Mouse (Mus musculus) neutrophil, adult 5-6 weeks (primary cell): ENCODE measurements at regions not wholly inside any gene's neighbourhood (a gene's known extent, or its start where the extent isn't known, plus 50 kb on each side); places are given as distances from the start of the nearest gene placed in this dataset.

Experiments used
- ATAC-seq: fragments of 151-379, 151-347 bp; 2 replicates; pipeline ENCODE4 v1.8.0; 2017; ENCODE audit warnings: mild to moderate bottlenecking, moderate TSS enrichment; ENCODE audit not compliant: insufficient number of reproducible peaks, poor library complexity, low FRiP score, severe bottlenecking; ENCODE audit errors: extremely low read depth

DNA sequence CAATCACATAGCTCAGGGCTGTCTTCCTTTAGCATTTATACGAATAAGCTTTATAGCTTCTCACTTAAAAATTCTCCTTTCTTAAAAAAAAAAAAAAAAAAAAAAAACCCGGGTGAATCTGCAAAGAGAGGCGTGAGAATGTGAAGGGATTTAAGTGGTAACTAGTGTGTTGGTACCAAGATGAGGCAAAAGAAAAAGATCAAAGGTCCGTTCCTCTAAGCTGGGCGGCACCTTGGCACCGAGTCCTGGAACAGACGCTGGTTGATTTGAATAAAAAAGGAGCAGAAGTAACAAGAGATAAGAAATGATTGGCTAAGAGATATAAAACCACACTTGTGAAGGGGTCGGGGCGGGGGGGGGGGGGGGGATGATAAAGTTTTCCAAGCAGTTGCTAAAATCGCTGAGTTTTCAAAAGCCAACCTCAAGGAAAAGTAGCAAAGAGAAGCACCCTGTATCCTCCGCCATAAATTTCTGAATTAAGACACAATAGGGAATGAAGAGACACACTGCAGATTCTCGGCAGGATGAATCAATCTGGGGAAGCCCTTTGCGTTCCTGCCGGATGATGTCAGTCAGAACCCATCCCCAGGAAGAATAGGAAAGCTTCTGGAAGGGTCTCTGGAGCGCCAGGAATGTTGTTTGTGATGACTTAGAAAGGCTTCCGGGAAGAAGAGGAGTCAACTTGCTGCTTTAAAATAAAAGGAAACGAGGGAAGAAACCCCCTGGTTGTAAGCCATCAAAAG is 107.7 kb upstream of the Ankrd1 start:
- no peak for ATAC-seq

DNA sequence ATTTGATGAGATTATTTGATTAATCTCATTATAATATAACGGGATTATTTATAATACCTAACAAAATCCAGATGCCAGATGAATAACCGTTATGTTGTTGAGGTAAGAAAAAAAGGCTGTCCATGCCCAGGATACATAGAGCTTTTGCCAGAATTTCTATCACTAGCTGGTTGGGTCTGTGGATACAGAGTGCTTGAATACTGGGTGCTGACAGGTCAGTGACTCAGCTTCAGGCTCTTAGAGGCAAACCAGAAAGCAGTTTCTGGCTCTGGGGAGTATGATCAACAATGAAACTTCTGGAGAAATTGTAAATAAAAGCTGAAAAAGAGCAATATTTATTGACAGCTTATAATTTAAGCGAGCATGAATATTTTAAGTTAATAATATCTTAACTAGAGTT is 109.4 kb upstream of the Ankrd1 start:
- ATAC-seq, result no peak

DNA sequence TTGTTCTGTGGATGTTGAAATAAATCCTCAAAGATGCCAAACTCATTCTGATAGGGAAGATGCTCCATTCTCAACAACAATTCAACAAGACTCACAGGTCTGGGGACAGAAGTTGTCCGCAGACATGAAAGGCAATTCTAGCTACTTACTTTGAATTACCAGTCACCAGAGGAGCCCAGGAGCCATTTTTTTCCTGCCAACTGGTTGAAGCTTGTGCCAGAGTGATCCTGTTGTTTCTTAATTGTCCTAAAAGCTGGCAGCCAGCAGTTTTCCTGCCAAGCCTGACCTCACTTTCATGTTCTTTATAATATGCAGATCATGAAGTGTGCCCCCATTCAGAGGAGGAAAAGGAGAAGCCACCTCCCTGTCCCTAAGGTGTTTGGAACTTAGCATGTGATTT is 110.0 kb upstream of the Ankrd1 start:
- ATAC-seq, result no peak

DNA sequence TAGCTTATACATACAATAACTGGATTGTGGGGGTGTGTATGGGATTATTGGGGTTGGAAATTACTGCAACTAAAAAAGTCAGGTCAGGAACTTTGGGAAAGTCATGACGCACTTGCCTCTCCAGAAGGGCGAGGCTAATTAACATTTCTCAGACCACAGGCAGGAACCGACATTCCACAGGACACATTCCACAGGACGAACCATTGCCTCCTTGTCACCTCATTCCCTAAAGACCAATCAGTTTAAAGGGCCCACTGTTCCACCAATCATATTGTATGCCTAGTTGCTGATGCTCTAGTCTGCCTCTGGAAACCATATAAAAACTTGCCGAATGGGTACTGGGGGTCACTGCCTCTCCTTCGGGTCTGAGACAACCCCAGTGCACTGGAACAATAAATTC is 113.0 kb upstream of the Pcgf5 start:
- ATAC-seq, result no peak

DNA sequence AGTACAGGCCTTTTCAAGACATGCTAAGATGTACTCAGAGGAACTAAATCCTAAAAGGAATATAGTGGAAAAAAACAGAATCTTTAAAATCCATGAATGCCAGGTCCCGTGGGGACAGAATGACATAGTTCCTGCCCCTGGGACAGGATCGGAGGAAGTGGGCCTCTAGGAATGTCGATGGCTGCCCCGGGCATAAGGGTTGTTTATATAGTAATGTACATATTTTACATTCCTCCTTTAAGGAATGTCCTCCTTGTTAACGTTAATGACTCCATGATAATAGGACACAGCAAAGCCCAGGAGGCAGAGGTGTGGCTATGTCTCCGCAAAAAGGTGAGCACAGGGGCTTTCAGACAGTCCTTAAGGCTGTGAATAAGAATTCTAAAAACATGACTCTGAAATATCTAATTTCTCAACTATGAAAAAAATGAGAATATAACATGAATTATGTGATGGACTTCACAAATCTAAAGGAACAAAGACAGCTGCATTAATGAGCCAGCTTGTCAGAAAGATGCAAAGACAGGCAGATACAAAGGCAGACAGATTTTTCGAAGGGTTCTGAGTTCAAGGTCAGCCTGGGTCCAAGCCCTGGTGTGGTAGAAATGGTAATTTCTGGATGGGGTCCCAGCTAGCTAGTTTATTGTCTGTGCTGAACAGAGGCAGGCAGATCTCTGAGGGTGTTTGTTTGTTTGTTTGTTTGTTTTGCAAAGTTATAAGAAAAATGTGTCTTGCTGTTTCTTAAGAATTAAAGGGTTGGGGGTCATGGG is 111.3 kb upstream of the Pcgf5 start:
- ATAC-seq, result no peak

DNA sequence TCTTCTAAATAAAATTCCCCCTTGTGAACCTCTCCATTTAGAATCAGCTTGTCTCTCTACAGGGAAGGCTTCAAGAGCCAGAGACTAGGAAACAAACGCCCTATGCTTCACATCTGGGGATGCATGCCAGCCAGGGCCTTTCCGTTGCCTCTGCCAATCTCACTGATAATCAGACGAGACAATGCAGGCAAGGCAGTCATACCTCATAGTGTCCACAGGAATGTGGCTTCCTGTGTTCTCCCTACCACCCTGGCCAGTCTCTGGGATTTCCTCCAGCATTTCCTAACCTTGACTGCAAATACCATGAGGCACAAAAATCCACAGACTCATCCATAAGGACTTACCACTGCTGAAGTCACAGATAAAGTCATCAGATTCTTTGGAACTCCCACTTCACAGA is 110.4 kb upstream of the Pcgf5 start:
- no peak for ATAC-seq

DNA sequence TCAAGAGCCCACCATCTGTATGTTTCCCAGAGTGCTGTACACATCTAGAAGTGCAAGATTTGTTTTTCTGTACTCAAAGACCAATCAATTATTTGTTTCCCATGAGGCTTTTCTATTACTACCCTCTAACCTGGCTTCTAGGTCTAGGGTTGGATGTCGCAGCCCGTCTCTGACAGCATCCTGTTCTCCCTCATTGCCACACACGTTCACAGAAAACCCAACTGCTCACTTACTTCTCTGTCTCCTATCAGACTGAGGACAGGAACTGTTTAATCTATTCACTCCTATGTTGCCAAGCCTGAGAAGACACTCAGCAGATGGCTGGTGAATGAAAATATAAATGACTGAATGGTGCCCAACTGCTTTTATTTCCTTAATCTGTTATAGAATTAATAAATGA is 109.6 kb upstream of the Pcgf5 start:
- ATAC-seq, result no peak

DNA sequence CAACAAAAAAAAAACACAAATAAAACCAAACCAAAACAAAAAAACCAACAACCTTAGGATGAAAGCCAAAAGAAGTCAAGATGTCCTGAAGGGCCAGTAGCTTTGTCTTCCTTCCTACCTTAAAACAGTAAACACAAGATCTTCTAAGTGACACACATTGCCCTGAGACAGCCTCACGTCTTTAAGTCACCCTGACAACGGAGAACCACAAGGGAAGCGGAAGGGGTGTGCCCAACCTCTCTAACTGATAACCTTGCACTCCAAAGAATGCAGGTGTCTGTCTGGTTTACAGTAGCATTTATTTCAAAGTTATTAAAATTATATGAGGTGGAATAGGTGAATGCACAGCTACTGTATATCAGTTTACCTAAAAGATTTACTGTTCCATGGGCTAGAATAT is 105.7 kb upstream of the Pcgf5 start:
- peak; percentile 63; the same call in 1 of the 2 replicates for ATAC-seq

DNA sequence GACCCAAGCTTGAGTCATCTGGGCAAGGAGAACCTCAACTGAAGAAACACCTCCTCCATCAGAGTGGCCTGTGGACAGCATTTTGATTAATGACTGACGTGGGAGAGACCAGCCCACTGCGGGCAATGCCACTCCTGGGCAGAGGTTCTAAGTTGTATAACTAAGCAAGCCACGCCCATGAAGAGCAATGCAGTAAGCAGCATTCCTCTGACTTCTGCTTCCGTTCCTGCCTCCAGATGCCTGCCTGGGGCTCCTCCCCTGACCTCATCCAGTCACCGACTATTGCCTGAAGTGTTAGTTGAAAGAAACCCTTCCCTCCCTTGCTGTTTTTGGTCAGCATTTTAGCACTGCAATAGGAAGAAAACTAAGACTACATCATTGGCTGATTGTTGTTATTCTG is 105.2 kb upstream of the Pcgf5 start:
- ATAC-seq, result peak; percentile 51; the same call in 1 of the 2 replicates

DNA sequence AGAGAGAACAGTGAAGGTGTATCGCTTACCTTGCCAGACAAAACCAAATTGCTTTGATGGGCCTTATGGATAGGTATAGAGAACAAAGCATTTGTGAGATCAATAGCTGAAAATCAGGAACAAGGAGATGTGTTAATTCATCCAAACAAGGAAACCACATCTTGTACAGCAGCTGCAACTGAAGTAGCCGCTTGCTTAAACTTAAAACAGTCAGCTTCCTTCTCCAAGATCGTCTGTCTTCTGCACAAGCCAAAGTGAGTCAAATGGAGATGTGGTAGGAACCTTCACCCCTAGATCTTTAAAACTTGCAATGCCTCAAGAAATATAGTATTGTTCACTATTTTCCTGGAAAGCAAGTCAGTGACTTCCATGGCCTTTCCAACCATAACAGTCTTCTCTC is 95.6 kb upstream of the Pcgf5 start:
- no peak for ATAC-seq

DNA sequence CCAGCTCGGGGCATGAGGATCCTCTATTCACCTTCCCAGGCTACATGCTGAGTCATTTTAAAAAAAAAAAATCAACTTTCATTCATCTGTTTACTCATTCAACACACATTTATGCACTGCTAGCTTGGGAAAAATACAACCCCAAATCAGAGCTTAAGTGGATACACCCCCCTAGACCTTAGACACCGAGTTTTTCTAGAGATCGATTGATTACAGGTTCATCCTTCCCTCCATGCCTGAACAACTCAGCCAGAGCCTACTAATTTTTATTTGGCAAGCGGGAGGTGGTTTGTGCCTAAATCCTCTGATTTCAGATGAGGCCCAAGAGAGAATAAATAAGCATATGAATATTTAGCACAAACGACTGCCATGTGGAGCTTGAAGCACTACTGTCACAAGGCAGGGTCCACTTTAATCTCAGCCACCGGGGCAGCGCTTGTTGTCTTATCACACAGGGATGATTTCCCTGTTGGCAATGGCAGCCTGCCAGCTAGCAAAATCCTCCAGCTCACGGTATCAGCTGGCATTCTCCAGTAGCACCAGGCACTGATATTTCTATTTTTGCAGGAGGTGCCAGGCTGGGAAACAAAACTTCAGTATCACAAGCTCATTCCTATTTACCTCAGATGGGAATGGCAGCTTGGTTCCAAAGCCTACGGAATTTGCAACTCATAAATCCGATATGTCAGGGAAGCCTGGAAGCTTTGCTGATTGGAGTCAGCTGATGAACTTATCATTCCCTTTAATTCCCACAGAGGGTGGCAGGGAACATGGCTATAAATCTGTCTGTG is 90.2 kb upstream of the Pcgf5 start:
- no peak for ATAC-seq

DNA sequence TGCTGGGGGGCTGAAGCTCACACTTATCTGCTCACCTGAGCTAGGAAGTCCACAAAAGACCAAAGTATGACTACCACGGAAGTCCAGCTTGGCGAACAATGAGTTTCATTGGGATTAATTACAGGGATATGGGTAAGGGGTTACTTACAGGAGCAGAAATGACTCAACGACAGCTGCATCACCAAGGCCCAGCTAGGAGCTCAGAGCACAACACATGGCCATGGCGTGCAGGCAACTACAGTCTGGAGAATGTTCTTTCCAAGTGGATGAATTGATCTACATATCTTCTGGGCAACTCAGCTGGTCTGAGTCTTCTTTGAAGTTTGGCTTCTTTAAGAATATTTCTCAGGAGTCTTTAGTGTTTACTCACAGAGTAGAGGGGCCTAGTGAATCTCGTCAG is 86.3 kb upstream of the Pcgf5 start:
- no peak for ATAC-seq

DNA sequence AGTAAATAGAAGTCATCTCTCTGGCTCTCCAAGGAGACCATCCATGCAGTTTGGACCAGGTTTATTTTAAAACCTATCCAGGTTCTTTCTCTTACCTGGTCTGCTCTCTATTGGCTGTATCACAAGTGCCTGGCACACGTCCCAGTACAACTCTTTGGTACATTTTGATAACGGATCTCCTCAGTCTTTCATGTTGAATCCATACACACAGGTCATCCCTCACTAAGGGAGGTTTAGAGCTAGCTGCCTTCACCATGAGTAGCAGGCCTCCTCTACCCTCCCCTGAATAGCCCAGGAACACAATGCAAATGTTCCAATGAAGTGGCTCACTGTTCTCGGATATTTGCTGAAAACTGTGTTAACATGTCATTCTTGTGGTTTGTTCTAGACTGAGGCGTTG is 84.2 kb upstream of the Pcgf5 start:
- no peak for ATAC-seq

DNA sequence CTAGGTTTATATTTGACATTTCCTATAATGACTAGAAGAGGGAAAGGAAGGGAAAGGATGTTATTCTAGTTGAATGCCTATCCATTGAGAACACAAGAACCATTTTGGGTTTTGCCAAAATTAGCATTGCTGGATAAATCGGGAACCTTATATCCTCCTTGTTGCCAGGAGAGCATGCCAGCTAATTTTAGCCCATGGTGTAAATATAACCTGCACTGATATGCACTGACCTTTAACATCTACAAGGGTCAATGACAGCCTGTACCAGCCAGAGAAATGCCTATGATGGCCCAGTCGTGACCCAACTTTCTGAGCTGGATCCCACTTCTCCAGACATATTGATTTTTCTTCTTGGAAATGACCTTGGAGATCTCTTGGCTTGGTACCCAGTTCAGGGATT is 83.7 kb upstream of the Pcgf5 start:
- ATAC-seq, result no peak

DNA sequence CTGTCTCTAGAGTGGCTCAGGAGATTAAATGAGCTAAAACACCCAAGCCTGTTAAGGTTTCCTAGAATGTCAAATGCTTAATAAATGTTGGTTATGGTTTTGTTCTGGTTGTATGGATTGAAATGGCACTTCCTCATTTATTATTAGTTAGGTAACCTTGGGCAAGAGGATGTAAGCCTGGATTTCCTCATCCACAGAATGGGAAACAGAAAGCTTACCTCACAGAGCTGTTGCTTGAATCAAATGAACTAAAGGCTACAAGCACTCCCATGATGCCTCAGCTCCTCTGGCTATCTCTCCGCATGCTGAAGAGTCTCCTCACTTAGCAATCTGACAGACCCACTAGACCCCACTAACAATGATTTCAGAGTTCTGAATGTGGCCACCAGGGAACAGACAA is 82.8 kb upstream of the Pcgf5 start:
- ATAC-seq, result no peak

DNA sequence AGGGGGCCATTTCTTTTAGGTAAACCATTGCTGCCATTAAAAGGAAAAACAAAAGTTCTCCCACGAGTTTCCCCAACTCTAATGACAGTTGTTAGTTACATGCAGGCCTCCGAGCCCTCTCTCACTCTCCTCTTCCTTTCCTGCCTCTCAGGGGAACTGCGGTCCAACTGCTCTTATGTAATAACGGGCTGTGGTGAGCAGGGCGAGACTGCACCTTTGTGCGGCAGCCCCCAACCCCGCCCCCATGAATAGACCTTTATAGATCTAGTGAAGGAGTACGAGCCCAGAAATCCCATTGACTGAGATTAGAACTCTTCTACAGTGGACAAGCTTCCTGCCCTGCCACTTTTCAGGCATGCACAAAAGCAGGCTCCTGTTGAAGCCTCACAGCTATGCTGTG is 81.8 kb upstream of the Pcgf5 start:
- 0 out of 2 replicates have a peak, but pooled peaks have one; percentile 19 for ATAC-seq

DNA sequence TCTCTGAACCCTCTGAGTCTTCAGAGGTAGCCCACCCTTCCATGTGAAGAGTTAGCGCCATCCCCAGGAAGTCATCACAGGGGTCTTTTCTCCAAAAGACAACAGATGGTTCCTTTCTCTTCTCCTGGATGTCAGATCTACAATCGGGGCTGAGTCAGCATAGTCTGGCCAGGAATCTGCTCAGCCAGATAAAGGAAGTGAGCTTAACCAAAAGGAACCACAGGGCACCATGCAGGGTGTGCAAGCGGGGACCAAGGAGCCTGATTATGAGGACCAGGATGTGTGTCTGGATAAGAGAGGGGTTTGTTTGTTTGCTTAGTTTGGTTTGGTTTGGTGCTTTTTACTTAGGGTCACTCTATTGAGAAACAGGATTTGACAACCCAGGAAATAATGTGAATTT is 74.6 kb upstream of the Pcgf5 start:
- no peak for ATAC-seq

DNA sequence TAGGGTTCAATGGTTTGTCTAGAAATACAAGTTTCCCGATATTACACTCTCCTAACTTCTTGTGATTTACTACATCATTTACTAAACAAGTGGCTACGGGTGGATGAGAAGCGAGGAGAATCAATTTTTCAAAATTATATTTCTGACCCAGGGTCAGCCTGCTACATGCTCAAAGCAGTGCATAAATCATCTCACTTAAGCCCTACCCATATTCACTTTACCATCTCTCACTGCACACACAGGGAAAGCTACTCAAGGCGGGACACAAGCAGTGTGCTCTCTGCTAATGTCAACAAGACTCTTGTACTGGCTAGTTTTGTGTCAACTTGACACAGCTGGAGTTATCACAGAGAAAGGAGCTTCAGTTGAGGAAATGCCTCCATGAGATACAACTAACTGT is 62.6 kb upstream of the Pcgf5 start:
- no peak for ATAC-seq

DNA sequence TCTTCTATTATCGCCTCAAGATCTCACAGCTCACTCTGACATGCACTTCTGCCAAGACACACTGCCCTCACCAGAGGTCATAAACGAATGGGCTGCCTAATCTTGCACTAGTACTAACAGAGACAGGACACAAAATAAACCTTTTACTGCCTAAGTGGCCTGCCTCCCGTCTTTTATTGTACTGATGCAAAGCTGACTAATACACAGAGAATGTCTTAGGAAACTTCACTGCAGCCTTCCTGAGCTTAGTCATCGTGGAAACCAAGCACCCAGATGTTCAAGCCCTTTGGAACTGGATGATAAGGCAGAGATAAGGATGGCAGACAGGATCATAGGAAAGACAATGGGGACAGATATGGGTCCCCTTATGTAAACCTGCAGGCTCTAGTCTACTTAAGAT is 57.3 kb upstream of the Pcgf5 start:
- ATAC-seq, result no peak
